ENCODE assay signal across 9 mouse cellular contexts in the genomic region with DNA sequence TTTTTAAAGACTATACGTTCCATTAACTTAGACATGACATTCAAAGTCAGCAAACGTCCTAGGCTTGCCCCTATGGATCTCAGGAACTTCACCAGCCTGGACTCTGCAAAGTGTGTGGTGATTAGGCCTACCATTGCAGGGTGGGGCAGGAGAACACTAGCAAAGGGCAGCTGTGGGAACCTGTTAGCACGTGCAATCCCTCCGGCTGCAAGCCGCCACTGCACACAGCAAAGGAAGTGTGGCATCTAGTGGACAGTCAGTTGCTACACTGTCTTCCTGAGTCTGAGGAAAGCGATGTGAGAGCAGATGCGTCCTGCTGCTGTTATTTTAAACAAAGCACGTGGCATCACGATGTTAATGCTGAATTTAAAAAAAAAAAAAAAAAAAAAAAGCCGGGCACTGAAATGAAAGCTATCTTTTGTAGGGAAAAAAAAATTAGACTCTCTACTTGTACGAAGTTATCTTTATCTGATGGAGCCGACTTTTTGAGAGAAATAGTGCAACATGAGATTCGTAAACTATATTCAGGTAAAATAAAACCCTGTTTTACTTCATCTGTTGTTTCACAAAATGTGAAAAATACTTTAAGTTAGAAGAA. TPM values are rescaled to one million over a fixed set of nuclear protein-coding genes. Genes with fewer than 3 reads are reported as not detected.
A peak's percentile ranks its signal among the peaks of the same experiment; 100 is the strongest.
DNase-seq lines count a peak whose midpoint lies in the region; ATAC-seq lines count a peak whose summit lies in the region.
"Had no signal": no experiment of that assay in that cellular context is flagged by ENCODE, and none has a peak within 500 bp of the region (broad histone marks: within the 10 kb centered on the region; RNA-seq: fewer than 3 reads in every experiment).

No protein-coding gene starts in this region.

- H3K36me3 ChIP-seq in hindbrain, embryonic 15.5 days, result no peaks in the 10 kb centered on the region
- no peaks in the 10 kb centered on the region for H3K36me3 ChIP-seq in midbrain, embryonic 11.5 days (ENCODE audit: control insufficient read depth, insufficient read depth, low read length)
- H3K36me3 ChIP-seq: limb, embryonic 15.5 days had no signal

- no peak overlapping the region for H3K4me3 ChIP-seq in hindbrain, embryonic 15.5 days
- H3K4me3 ChIP-seq in midbrain, embryonic 11.5 days (ENCODE audit: low read depth, low read length), result no peak overlapping the region
- H3K4me3 ChIP-seq: limb, embryonic 15.5 days had no signal

- no peak overlapping the region for H3K9ac ChIP-seq in hindbrain, embryonic 15.5 days
- no peak overlapping the region for H3K9ac ChIP-seq in midbrain, embryonic 11.5 days (ENCODE audit: low read length)
- H3K9ac ChIP-seq: limb, embryonic 15.5 days had no signal

- H3K4me2 ChIP-seq in hindbrain, embryonic 15.5 days, result no peak overlapping the region
- H3K4me2 ChIP-seq in midbrain, embryonic 11.5 days, result no peak overlapping the region
- H3K4me2 ChIP-seq: limb, embryonic 15.5 days had no signal

- no peak for ATAC-seq in cerebellum, adult (ENCODE audit: insufficient number of reproducible peaks, low FRiP score, low TSS enrichment)
- peak; percentile 85 for ATAC-seq in hindbrain, embryonic 15.5 days (ENCODE audit: low FRiP score, low read depth)
- ATAC-seq in midbrain, embryonic 11.5 days (ENCODE audit: low FRiP score), result peak; percentile 74

- H3K27ac ChIP-seq in hindbrain, embryonic 15.5 days (replicated peaks), result no peak overlapping the region
- H3K27ac ChIP-seq in midbrain, embryonic 11.5 days (ENCODE audit: low read depth, low read length), result no peak overlapping the region
- H3K27ac ChIP-seq: limb, embryonic 15.5 days had no signal

- H3K4me1 ChIP-seq in hindbrain, embryonic 15.5 days (replicated peaks), result no peaks in the 10 kb centered on the region
- H3K4me1 ChIP-seq in midbrain, embryonic 11.5 days (ENCODE audit: control insufficient read depth, insufficient read depth, low read length), result no peaks in the 10 kb centered on the region
- H3K4me1 ChIP-seq: limb, embryonic 15.5 days had no signal

- peak; percentile 41 to 42 for DNase-seq in cerebellum, postnatal 10 days
- peak; percentile 8 to 34 for DNase-seq in right cerebral cortex, adult 2 months (ENCODE audit: low spot score in 2 of 2)
- DNase-seq in right cerebral cortex, adult 18-20 months, result no peak
- no peak for DNase-seq in midbrain, embryonic 11.5 days (ENCODE audit: low spot score, missing footprints)
- no peak for DNase-seq in gastrocnemius, postnatal 25 days
- no peak for DNase-seq in spleen, postnatal 14 days (ENCODE audit: low spot score in 2 of 2)

- no peaks in the 10 kb centered on the region for H3K9me3 ChIP-seq in hindbrain, embryonic 15.5 days
- H3K9me3 ChIP-seq in midbrain, embryonic 11.5 days (ENCODE audit: control insufficient read depth, low read length), result no peaks in the 10 kb centered on the region
- H3K9me3 ChIP-seq: limb, embryonic 15.5 days had no signal

- 41% methylated on average over 13 of the region's 13 CpGs for WGBS in hindbrain, embryonic 15.5 days
- WGBS in midbrain, embryonic 11.5 days, result 50% methylated on average over 13 of the region's 13 CpGs

- no peaks in the 10 kb centered on the region for H3K27me3 ChIP-seq in hindbrain, embryonic 15.5 days
- no peaks in the 10 kb centered on the region for H3K27me3 ChIP-seq in midbrain, embryonic 11.5 days (ENCODE audit: control insufficient read depth, insufficient read depth, low read length)
- H3K27me3 ChIP-seq: limb, embryonic 15.5 days had no signal

RNA-seq across cellular contexts. Expression of a gene that starts 45.5 kb away (rescaled TPM):
- 52.0 and 71.0 TPM in 2 replicates for polyA plus RNA-seq in hindbrain, embryonic 15.5 days (2015; fragmentation: Nextera tagmentation; extraction: Ambion mirVana)
- polyA plus RNA-seq in midbrain, embryonic 11.5 days (2014; fragmentation: Nextera tagmentation; extraction: Ambion mirVana), result 109 TPM in 2 replicates
- total RNA-seq in gastrocnemius, postnatal 25 days (2021), result 10 to 100 TPM in 1 of 2 experiments, 1 to 10 TPM in 1; 8.0 to 11.2 TPM

Comparison
In these comparisons a context has a peak if more than half of its experiments do, and no peak if none do; other contexts are left out.
1. DNase-seq: peak in cerebellum, postnatal 10 days (2 of 2) and right cerebral cortex, adult 2 months (2 of 2); none in right cerebral cortex, adult 18-20 months (single experiment), midbrain, embryonic 11.5 days (single experiment), gastrocnemius, postnatal 25 days (single experiment) and spleen, postnatal 14 days (0 of 2).